Mouse (Mus musculus) cerebellum, adult 9-10 months (tissue): Measurements from ENCODE around the gene Kansl1.

Experiments
- DNase-seq: peaks from one replicate; pipeline ENCODE4 v3.0.0; 2022

Gene Kansl1

GRCm38 (mm10) chr11:104303088-104303960, 165.3 kb downstream of the Kansl1 start:
- DNase-seq, result no peak

GRCm38 (mm10) chr11:104302628-104303027, 166.0 kb downstream of the Kansl1 start:
- DNase-seq, result no peak

GRCm38 (mm10) chr11:104297671-104298070, 171.0 kb downstream of the Kansl1 start:
- DNase-seq, result no peak

- DNase-seq, result no peak
These were observed 173.0 kb downstream of the Kansl1 start for GRCm38 (mm10) chr11:104295656-104296055.

- DNase-seq, result no peak
These were observed 173.5 kb downstream of the Kansl1 start for GRCm38 (mm10) chr11:104295145-104295544.

GRCm38 (mm10) chr11:104293241-104293640, 175.4 kb downstream of the Kansl1 start:
- DNase-seq, result no peak

GRCm38 (mm10) chr11:104292443-104293220, 176.0 kb downstream of the Kansl1 start:
- no peak for DNase-seq

- DNase-seq, result peak; percentile 88
These were observed 179.2 kb downstream of the Kansl1 start for GRCm38 (mm10) chr11:104289199-104290031.

GRCm38 (mm10) chr11:104288835-104289198, 179.8 kb downstream of the Kansl1 start:
- peak; percentile 97 for DNase-seq

GRCm38 (mm10) chr11:104287113-104287512, 181.5 kb downstream of the Kansl1 start:
- no peak for DNase-seq
